Mouse (Mus musculus) CH12.LX (cell line): ENCODE measurements around the gene Hoxd13.

Source experiments
- CTCF ChIP-seq, 2 experiments: IDR thresholded peaks in 1 of 2; conservative IDR thresholded peaks in 1 of 2; 2 replicates each; pipeline ENCODE4 v1.5.1; 2011 to 2012; ENCODE audit warnings: low read depth in 2 of 2, low read length in 2 of 2, improper control_type of control experiment in 1 of 2, inconsistent platforms in 1 of 2, mild to moderate bottlenecking in 1 of 2, moderate library complexity in 1 of 2
- MAZ ChIP-seq: IDR thresholded peaks from 2 replicates; pipeline ENCODE4 v1.6.1; 2012; ENCODE audit warnings: low read depth, mild to moderate bottlenecking, inconsistent platforms, low read length, improper control_type of control experiment, moderate library complexity
- POLR2A ChIP-seq: IDR thresholded peaks from 2 replicates; pipeline ENCODE4 v1.6.1; 2011; ENCODE audit warnings: low read depth, mild to moderate bottlenecking, improper control_type of control experiment, low read length
- TCF12 ChIP-seq: IDR thresholded peaks from 2 replicates; pipeline ENCODE4 v1.6.1; 2014; ENCODE audit warnings: low read depth, mild to moderate bottlenecking, inconsistent platforms, low read length, improper control_type of control experiment

GRCm38 (mm10) chr2:74679596-74679971, 11.5 kb downstream of the Hoxd13 start:
- TF ChIP-seq CTCF (conservative IDR thresholded peaks at IDR 0.05 in 1 of 2, IDR thresholded peaks at IDR 0.05 in 1 of 2; ENCODE audit: low read depth in 2 of 2, low read length in 2 of 2) (no peak), TCF12 (no peak), POLR2A (no peak), MAZ (no peak)
